Mouse (Mus musculus): ENCODE results near the gene Ttll5.

Gene Ttll5

DNA sequence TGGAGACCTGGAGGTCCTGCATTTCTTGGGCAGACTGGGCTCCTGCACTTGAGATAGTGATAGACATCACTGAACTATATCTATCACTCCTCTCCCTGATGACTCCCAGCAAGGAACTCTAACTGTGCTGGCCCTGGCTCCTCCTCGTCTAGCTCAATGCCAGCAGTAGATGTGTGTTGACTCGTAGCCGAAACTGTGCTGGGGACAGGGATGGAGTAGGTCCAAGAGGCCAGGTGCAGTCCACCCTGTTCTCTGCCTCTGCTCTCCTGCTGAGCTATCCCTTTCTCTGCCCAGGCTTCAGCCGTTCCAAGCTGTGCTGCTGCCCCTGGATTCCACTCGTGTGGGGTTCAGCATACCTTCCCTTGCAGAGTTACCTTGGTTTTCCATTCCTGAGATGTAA is 145.7 kb downstream of the Ttll5 start:
- DNase-seq (ENCODE audit: low spot score), result no peak

DNA sequence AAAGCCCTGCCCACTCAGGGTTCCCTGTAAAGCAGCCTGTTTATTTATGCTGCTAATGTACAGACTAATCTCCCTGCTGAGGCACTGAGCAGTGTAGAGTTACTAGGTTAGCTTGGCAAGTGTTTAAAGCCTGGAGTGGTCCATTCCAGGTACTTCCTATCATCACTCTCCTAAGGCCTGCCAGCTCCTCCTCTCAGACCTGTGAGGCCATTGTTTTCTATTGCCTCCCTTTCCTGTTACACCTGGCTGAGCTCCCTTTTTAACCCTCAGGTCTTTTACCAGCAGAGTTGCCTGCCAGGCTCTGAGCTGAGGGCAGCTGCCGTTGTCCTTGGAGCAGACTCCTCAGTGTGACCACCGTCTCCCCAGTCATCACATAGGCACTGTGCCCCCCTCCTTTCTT is 146.3 kb downstream of the Ttll5 start:
- no peak for DNase-seq (ENCODE audit: low spot score)

GRCm38 (mm10) chr12:85971655-85972054 is 147.2 kb downstream of the Ttll5 start:
- no peak for DNase-seq (ENCODE audit: low spot score)

GRCm38 (mm10) chr12:85973526-85973925 is 149.1 kb downstream of the Ttll5 start:
- DNase-seq (ENCODE audit: low spot score), result no peak

DNA sequence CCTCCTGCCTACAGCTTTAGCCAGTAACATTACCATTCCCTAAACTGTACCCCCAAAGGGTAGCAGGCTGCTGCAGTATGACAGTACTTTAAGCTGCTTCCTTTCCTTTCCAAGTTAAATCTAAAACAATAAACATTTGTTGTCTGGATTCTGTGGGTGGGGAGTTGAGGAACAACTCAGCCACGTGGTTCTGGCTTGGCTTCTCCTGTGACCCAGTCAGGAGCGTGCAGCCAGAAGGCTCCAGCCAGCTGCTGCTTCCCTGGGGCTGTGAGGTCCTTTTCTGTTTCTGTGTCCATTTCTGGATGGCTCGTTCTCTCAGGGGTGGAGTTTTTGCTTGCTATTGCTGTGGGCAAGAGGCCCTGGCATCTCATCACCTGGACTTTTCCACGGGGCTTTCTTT is 149.6 kb downstream of the Ttll5 start:
- no peak for DNase-seq (ENCODE audit: low spot score)

DNA sequence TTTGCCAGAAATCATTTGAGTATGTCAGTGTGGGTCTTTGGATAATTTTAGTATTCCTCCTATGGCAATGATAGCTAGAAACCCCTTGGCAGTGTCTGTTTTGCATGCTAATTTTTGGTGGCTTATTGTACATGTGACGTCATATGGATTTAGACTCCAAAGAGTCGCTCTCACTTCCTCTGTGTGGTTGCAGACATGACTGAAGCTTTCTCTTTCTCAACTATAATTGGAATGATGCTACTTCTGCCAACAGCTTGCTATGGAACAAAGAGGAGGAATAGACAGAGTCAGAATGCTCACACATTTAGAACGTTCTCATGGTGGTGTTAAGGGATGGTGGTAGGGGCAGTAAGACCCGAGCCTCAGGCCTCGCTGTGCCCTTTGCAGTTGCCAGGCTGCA is 155.5 kb downstream of the Ttll5 start:
- DNase-seq (ENCODE audit: low spot score), result no peak

- no peak for DNase-seq (ENCODE audit: low spot score)
Measured at GRCm38 (mm10) chr12:85985524-85985923, 161.1 kb downstream of the Ttll5 start.

GRCm38 (mm10) chr12:85986024-85986423 is 161.6 kb downstream of the Ttll5 start:
- DNase-seq (ENCODE audit: low spot score), result no peak

DNA sequence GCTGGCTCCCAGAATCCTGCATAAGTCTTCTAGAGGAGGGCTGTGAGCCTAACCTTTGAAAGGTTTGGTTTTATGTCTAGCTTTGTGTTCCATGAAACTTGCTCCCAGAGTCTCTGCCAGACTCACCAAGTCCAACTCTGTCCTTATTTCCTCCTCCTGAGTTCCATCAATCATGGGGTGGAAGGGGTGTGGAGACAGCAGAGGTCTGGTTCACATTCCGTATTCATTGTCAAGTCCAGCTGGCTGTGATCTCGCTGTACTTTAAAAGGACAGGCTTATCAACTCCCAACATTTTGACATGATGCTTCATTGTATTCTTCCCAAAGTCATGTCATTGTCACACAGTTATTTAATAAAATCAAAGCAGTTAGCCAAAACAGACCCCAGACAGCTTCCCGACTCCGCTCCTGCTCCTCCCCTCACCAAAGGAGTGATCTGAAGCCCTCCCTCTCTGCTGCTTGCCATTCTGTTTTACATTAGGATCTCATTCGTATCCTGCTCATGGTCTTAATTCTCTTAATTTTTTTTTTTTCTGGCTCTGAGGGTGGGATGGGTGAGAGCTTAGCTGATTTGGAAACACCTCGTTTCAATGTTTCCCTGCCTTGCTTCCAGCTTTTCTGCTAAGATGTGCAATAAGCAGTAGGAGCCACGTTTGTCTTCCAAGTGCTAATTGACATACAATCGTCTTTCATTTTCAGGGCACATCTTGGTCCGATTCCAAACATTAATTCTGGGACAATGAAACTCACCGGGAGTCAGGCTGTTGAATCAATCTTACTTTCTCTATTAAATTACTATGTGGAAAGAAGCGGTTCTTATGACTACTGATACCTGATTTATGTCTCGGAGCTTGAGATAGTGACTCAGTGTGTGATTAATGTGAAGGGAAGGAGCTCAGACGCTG is 162.3 kb downstream of the Ttll5 start:
- DNase-seq (ENCODE audit: low spot score), result peak; percentile 31

DNA sequence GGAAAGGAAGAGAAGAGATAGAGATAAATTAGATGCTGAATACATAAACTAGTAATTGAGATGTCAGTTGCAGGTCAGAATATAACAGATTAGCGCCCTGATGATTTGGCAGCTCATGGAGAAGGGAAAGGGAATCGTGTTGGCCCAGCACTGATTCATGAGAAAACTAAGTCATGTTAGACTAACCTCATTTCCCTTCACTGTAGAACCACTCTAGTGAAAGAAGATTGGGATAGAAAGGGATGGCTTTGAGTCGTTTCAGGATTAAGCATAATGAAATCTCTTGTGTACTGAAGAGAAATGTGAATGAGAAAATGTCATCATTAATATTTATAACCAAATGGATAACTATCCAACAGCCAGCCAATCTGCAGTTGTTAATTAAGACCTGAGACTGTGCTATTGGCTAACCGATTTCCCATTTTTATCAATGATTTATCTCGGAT is 163.0 kb downstream of the Ttll5 start:
- DNase-seq (ENCODE audit: low spot score), result no peak

DNA sequence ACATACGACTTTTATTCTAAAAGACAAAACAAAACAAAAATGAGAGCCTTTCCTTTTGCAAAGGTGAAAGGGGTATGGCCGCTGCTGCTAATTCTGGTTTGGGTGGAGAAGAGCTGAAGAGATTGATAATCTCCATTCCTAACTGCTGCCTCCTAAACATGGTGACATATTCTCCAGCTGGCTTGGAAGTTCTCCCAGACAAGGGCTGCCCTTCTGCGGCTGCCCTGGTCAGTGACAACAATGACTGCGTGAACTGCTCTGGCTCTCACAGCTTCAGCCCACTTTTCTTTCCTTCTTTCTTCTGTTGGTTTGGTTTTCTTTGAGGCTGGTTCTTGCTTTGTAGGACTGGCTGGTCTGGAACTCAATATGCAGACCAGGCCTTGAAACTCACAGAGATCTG is 163.7 kb downstream of the Ttll5 start:
- no peak for DNase-seq (ENCODE audit: low spot score)

DNA sequence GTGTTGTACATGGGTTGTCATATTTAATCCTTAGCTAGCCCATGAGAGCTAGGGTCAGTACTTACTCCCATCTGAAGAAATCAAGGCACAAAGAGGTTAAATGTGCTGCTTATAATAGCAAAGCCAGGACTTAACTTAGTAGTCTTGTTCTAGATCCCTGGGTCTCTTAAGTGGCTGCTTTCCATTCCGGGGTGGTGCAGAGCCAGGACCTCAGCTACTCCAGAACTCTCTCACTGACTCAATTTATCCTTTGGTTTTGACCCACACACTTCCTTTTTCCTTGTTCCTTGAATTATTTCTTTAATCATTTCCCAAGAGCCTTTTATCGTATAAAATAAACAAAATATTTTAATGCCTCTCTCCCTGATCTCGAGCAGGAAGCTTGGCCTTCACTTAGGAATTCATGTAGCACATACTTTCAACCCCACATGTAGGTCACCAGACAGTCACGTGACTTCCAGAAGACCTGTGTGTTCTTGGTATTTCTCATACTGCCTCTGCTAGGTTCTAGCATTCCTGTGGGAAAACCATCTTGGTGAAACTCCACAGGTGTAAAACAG is 164.4 kb downstream of the Ttll5 start:
- DNase-seq (ENCODE audit: low spot score), result no peak

DNA sequence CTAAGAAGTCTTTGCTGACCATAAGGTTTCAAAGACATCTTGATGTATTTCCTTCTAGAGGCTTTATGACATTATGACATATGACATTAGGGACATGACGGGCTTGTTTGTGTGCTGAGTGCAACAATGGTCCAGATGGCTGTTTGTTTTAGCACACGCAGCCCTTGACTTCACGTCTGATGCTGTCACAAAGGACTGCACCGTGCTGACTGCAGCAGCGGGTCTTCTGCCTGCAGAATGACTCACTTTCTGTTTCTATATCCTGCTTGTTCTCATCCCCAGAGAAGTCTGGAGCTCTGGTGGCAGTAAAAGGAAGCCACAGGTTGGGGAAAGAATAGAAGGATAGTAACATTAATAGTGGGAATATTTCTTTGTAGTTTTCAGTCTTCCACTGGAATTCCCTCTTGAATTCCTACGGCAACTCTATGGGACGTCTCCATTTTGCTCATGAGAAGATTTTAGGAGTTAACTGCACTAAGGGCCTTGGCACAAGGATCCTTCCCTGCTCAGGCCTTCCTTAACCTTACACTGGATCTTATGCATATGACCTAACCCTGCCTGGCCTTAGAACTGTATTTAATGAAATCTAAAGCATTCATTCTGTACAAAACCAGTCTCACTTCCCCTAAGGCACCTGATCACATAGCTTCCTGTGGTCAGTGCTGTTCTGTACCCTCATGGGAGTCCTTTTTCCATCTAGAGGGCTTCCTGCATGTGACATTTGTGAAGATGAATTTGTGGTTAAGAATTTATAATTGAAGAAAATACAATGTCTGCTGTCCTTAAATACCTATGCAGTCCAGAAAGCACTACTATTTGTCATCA is 167.8 kb downstream of the Ttll5 start:
- peak; percentile 28 for DNase-seq (ENCODE audit: low spot score)

- no peak for DNase-seq (ENCODE audit: low spot score)
Measured at GRCm38 (mm10) chr12:85992838-85993234, 168.4 kb downstream of the Ttll5 start.

DNA sequence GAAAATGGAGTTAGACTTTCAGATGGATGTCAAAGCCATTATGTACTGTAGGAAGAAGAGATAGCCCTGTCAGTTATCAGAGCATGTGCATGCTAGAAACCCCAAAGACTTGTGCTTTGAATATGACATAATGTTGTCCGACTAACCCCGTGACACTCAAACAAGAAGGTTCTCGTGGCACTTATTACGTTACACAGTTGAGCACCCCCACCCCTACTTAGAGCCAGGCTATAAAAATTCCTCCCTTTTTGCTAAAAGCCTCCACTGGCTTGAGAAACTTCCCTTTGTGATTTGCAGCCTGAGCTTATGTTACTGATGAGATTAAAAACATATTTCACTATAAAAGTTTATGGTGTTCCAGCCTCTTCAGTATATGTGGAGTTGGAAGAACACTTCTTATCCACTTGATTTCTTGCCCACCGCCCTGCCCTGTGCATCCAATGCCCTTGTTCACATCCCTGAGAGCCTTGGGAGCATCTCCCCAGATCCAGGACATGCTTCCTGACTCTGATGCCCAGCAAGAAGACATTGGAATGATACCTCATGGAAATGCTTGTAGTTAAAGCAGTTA is 169.4 kb downstream of the Ttll5 start:
- no peak for DNase-seq (ENCODE audit: low spot score)

- DNase-seq (ENCODE audit: low spot score), result peak; percentile 47
Measured at GRCm38 (mm10) chr12:86000641-86001073, 176.2 kb downstream of the Ttll5 start.

- no peak for DNase-seq (ENCODE audit: low spot score)
Measured at GRCm38 (mm10) chr12:86001120-86001655, 176.7 kb downstream of the Ttll5 start.

DNA sequence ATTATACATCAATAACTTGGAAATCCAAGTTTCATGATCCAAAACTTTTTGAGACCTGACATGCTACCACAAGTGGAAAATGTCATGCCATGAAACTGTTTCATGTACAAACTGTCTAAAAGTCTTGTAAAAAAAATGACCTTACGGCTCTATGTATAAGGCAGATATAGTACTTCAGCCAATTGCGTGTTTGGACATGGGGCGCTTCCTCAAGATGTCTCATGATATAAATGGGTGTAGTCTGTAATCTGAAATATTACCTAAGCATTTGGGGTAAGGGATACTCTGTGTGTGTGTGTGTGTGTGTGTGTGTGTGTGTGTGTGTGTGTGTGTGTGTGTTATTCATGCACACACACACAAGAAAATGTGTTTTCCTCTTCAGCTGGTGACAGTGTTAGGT is 180.2 kb downstream of the Ttll5 start:
- DNase-seq (ENCODE audit: low spot score), result no peak

DNA sequence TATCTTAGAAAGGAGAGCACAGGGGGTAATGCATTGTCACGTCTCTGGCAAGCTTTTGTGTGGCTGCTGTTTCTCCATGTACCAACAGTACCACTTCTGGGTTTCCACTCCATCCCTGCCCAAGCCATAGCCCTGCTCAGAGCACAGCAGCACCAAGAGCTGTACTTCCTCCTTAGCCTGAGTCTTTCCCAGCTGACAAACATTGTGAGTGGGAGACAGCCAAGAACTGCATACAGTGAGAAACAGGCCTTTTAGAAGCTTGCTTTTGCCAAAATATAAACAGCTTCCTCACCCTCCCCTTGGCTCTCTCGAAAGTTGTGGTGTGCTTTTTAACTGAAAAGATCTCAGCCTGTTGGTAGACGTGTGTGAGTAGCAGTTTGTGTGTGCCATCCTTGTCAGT is 182.9 kb downstream of the Ttll5 start:
- DNase-seq (ENCODE audit: low spot score), result no peak

DNA sequence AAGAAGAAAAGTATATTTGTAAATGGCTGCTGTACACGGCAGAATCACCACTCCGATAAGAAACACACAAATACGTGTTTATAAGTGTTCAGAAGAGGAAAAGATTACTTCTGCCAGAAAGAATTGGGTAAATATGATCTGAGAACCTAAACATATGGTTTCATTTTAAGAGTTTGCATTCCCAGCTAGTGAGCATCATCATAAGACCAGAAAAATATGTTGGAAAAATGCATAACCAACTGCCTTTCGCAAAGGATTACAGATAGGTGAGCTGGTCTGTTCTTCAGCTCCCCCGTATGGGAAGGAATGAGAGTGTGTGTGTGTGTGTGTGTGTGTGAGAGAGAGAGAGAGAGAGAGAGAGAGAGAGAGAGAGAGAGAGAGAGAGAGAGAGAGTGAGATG is 186.2 kb downstream of the Ttll5 start:
- no peak for DNase-seq (ENCODE audit: low spot score)

GRCm38 (mm10) chr12:86012195-86012594 is 187.7 kb downstream of the Ttll5 start:
- no peak for DNase-seq (ENCODE audit: low spot score)

GRCm38 (mm10) chr12:86014174-86014573 is 189.7 kb downstream of the Ttll5 start:
- DNase-seq (ENCODE audit: low spot score), result no peak

All from MN1 (cell line).